Mouse (Mus musculus) induced T-regulatory cell, adult 2 months (primary cell): ENCODE results near the gene Cyp2c29.
"Not testable (repeated sequence)": the region's sequence is repeated elsewhere in the genome, so short reads cannot be mapped to it uniquely, and the experiment has no call there.

Experiments used
- DNase-seq: peaks from one replicate; pipeline ENCODE4 v3.0.0-alpha.2; 2012; ENCODE audit warnings: low read depth

The Cyp2c29 gene

DNA sequence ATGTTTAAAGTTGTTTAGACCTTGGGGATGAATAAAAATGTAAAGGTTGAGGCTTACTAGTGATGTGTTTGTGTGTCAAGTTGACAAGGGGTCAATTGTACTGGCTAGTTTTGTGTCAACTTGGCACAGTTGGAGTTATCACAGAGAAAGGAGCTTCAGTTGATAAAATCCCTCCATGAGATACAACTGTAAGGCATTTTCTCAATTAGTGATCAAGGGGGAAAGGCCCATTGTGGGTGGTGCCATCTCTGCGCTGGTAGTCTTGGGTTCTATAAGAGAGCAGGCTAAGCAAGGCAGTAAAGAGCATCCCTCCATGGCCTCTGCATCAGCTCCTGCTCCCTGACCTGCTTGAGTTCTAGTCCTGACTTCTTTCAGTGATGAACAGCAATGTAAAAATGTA is at the start of gene Cyp2c29:
TSS of gene Cyp2c29 (plus strand) at position 301 of the 400 bp plus-strand sequence.
- DNase-seq: not testable (repeated sequence)

DNA sequence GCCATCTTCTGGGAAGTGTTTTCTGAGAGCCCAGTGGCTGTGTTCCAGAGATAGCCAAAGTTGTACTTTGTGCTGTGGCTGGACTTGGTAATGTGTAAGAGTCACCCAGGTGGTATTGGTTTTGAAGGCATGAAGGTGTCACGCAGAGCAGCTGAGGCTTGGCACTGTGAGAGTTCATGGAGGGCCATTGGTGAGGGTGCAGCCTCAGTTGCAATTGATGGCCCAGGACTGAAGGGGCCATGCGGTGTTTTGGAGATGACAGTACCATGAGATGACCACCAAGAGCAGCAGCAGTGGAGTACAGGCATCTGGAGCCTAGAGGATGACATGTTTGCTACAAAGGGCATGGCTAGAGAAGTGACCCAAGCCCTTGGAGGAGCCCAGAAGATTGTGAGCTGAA is 2.2 kb upstream of the Cyp2c29 start:
- DNase-seq: not testable (repeated sequence)

- DNase-seq: no peak
Measured at GRCm38 (mm10) chr19:39282801-39283200, 13.6 kb downstream of the Cyp2c29 start.

DNA sequence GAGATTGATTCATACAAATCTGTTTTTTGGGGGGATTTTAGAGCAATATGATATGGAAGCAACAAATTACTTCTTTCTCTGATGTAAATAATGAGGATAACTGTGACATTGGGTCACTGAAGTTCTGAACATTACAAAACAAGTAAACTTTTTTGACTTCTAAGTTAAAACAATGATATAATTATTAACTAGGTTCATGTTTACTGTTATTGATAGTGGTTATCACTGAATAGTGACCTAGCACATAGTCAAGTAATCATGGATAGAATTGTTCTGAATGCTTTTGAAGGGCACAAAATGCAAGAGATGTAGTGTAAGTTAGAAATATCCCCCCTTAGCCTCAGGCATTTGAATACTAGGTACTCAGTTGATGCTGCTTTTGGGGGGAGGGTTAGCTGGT is 16.4 kb downstream of the Cyp2c29 start:
- DNase-seq: no peak

DNA sequence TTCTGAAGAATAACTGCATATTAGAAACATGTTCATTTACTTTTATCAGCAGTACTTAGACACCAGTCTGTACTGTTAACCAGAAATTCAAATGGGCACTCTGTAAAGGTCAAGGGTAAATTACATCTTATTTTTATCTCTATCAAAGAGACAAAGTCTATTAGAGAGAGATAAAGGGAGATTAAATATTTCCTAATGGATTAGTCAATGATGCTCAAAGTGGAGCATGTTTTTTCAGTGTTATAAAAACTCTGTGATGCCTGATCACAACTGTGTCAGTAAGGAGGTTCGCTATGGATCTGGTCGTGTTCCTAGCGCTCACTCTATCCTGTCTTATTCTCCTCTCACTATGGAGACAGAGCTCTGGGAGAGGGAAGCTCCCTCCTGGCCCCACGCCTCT is 17.6 kb downstream of the Cyp2c29 start:
- DNase-seq: no peak

GRCm38 (mm10) chr19:39288978-39289377 is 19.8 kb downstream of the Cyp2c29 start:
- no peak for DNase-seq
